Mouse (Mus musculus): ENCODE data around the gene Rfng.
A peak's percentile ranks its signal among the peaks of the same experiment; 100 is the strongest.
"Not testable (repeated sequence)": the region's sequence is repeated elsewhere in the genome, so short reads cannot be mapped to it uniquely, and the experiment has no call there.

Gene Rfng

DNA sequence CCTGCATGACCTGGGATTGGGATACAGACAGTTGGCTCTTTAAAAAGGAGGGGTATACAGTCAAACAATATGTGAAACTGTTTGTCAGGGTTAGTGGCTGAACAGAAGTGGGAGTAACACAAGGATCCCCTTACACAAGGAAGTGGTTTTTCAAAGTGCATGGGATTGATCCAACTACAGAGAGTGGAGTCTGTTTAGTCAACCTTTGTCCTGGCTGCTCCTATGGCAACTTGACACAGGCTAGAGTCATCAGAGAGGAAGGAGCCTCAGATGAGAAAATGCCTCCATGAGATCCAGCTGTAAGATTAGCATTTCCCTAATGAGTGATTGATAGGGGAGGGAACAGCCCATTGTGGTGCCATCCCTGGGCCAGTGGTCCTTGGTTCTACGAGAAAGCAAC lies 15.8 kb downstream of the Rfng start:
- no peak for DNase-seq

DNA sequence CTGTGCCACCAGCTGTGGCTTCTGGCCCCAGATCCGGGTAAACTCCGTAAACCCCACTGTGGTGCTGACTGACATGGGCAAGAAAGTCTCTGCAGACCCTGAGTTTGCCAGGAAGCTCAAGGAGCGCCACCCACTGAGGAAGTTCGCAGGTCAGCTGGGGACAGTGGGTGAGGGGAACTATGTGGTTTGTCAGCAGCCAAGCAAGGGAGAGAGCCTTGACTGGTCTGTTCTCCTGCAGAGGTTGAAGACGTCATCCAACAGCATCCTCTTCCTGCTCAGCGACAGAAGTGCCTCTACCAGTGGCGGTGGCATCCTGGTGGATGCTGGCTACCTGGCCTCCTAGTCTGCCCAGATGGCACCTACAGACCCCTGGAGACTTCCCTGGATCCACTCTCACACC lies 17.0 kb downstream of the Rfng start:
- not testable (repeated sequence) for DNase-seq

DNA sequence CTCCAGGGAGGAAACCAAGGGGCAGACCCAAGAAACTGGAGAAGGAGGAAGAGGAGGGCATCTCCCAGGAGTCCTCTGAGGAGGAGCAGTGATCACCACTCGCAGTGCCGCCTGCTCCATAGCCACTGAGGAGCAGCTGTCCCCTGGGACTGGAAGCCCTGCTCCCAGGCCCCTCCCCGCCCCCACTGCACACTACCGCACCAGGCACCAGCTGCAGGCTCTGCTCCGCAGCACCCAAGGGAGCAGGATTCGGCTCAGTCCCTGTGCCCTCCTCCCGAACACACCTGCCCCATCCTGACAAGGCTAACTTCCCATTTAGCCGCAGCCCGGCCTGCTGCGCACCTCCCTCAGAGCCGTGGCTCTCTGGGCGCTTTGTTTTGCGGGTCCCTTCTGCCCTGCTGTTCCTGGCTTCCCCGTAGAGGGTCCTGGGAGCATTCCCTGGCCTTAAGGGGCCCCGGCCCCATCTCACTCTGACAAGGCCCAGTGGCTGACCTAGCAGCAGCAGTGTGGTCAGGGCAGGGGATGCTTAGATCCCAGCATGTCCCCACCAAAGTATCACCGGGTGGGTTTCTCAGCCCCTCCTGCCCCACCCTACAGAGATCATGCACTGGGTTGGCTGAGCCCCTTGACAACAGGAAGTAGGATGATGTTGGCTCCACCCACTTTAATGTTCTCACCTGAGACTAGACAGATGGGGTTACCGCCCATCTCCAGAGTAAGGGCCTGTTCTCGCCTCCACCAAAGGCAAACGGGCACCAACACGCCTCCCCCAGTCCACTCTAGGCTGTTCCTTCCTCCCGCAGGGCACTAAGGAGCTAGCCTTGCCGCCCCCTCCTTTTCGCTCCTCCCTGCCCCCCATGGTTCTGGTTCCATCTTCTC lies 20.6 kb downstream of the Rfng start:
- DNase-seq: not testable (repeated sequence)

DNA sequence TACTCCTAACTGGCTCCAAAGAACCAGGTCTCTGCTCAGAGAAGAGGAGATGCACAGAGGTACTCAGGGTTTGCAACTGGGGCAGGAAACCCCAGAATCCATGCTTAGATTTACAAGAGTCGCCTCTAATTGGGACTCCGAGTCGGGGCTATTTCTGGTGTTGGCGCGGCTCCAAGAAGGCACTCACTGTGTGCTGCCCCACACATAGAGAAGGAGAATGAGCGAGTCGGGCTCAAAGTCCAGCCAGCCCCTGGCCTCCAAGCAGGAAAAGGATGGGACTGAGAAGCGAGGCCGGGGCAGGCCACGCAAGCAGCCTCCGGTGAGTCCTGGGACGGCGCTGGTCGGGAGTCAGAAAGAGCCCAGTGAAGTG lies 21.4 kb downstream of the Rfng start, which contains the start of gene Hmga1b:
TSS of gene Hmga1b (plus strand) at position 123 of the 370 bp plus-strand sequence.
- not testable (repeated sequence) for DNase-seq

DNA sequence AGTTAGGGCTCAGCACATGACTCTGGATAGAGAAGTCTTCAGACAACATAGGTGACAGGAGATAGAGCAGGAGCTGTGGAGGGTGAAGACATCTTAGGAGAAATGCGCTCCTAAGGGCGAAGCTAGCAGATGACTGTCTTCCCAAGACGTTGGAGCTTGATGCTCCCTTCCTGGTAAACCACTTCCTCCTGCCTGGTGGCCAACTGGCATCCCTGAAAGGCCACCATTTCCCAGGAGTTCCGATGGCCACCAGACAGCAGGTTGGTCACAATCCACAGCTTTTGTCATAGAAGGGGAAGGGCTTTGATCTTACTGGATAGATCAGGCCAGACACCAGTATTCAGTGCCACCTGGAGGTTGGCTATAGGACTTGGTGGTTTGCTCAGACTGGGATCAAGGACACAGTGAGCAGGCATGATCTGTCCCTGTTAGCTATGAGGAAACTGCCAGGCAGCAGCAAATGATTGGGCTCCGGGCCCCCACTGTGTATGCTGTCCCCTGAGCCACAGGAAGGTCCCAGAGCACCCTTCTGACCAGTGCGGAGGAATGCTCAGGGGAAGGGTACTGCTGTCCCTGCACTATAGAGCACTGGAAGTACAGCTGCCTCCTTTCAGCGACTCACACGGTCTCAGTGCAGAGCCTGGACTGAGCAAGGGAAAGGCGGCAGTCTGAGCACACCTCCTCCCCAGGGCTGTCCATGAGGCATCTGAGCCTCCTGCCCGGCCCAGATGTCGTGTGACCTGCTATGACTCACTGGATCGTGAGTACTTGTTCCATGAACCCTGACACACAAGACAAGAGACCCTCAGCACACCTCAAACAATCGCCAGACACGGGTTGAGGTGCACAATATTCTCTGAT lies 22.0 kb downstream of the Rfng start:
- DNase-seq: no peak

DNA sequence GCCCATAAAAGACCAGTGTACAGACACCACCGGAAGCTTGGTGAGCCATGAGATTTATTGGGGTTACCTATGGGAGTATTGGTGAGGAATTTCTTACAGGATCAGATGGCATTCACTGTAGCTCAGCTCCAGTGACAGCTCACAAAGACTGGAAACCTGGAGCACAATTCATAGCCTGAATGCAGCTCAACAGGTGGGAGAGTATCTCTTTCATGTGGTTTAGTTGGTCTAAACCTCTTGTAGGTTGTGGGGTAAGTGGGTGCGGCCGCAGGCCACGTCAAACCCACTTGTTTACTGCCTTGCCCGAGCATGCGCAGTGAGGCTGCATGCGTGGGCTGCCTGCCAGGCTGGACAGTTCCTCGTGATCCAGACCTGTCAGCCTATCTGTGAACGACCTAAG lies 23.8 kb downstream of the Rfng start:
- no peak for DNase-seq

DNA sequence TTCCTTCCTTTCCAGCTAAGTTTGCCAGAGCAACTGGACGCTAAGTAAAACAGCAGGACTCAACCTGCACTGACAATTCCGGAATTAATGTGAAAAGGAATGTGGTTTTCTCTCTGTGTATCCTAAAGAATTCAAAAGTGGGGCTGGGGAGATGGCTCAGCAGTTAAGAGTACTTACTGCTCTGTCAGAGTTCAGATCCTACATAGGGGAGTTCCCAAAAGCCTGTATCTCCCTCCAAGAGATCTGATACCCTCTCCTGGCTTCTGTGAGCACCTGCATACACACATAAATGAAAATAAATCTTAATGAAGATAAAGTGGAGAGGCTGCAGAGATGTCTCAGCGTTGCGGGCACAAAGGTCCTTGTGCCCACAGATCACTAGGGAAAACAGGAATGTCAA lies 32.4 kb downstream of the Rfng start:
- no peak for DNase-seq

DNA sequence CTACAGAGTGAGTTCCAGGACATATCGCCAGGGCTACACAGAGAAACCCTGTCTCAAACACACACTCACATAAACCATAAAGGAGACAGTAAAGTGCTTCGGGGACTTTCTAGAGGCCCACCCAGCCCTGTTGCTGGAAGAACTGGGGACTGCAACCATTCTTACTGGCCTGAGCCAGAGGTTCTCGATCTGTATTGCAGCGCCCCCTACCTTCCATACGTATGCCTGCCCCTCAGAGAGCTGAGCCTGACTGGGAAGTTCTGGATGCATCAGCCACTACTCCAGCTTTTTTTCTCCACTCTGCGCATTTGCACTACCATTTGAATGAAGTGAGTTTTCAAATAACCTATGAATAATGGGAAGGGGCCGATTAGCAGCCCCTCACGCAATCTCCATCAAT lies 34.6 kb downstream of the Rfng start:
- peak in 1 of 2 experiments; percentile 50 for DNase-seq

DNA sequence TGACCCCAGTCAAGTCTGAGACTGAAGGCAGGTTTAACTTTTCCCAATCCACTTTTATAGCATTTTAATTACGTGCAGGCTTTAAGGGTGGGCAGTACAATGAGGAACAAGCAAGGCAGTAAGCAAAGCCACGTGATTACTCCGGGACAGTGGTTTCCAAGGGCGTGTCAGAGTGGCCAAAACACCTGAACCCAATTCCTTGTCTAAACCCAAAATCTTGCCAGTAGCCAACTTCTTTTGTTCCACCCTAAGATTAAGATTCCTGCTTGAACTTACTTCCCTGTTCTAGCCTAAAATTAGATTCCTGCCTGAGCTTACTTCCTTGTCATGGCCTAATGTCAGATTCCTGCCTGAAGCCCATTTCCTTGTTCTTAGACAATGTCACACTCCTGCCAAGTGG lies 36.0 kb downstream of the Rfng start:
- no peak for DNase-seq

DNA sequence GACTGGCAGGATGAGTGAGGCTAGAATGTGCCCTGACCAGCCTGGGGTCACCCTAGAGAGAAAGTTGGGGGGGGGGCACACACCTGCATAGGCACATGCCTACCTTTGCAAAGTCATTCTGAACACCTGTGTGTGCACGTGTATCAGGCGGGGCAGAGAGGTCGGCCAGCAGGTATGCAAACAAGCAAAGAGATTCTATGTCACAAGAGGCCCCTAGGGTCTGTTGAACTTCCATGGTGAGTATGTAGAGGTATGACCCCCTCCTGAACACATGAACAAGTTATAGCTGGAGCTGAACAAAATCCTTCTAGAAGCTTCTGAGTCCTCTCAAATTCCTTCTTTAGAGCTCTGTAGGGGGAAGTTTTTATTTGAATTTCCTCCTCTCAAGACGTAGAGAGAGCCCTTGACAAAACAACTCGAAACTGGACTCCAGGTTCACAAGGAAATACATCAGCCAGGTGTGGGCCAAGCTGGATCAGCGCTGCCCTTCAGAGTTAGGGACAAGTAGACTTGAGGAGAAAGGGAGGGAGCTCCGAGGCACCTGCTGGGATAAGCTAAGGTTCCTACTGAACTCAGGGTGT lies 39.8 kb downstream of the Rfng start:
- DNase-seq: no peak

DNA sequence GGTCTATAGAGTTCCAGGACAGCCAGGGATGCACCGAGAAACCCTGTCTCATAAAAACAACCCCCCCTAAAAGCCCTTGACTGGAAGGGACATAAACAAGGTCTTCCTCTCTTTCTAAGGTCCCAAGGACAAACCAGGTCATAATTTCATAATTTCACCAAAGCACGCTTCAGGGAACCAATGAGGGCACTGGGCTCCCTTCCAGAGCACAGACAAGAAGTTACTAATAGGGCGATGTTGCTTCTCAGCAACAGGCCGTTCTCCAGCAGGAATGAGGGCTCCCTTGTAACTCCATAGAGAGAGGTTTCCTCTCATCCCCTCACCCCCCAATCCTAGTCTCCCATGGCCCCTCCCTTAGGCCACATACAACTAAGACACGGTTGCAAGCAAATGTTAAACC lies 43.0 kb downstream of the Rfng start:
- no peak for DNase-seq

DNA sequence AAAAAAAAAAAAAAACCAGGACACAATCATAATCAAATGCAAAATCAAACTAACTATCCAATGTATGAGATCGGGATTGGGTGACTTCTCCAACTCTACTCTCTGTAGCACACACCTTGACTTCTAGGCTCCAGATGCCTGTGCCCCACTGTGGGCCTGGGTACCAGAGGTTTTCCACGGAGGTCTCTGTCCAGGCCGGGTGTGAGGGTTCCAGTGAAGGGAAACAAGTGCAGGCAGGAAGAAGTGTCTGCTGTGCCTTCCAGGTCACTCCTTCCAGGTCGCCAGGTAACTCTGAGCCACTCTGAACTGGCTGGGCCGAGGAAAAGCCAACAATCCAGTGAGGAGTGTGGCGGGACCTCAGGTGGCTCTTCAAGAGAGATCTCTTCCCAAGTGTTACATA lies 47.6 kb downstream of the Rfng start:
- DNase-seq: no peak

DNA sequence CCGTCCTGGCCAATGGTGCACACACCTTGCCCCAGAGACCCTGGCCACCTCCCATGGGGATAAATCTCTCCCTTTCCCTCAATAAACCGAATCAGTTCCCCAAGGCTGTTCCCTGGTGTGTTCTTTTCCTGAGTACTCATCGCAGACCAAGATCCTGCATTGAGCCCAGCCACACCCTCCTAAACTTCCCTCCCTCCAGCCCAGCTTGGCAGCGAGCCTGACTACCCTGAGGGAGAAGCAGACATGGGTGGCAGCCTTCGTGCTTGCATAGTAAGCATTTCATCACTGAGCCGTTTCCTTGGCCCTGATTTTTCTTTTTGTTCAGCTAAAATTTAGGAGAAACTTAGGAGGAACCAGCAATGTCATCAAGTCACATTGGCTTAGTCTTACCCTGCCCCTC lies 50.5 kb downstream of the Rfng start:
- DNase-seq: no peak

DNA sequence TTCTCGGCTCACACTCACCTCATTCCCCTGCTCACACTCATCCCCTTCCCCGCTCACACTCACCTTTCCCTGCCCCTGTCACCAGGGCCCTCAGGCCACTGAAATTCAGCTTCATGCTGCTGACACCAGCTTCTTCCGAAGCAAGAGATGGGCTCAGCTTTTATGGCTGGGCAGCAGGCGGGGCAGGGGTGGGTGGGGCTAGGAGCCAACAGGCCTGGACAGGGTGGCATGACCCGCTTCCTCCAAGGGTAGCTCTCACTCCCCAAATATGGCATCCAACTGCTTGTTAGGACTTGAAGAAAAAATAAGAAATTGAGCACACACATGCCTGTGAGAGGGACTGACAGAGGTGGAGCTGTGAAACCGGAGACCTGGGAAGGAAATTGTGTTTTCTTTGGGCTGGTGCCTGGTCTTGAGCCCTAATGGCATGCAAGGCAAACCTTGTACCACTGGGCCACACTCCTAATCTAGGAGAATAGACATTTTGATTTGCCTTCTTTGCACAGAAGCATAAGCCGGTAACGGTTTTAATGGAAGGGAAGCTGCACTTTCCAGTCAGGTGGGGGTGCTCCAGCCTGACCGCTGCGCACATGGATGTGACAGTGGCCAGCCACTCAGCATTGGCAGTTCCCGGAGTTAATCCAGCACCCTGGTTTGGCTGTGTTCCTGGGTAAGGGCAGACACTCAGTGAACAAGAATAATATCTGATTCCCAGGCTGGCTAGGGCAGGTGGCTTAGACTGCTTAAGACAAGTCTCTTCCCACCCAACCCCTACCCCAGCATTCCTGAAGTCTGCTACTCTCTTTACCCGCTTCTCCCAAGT lies 51.9 kb downstream of the Rfng start, which contains the start of gene Cbr2:
TSS of gene Cbr2 (minus strand) at position 257 of the 823 bp plus-strand sequence.
- DNase-seq: peak in 1 of 2 experiments; percentile 1

DNA sequence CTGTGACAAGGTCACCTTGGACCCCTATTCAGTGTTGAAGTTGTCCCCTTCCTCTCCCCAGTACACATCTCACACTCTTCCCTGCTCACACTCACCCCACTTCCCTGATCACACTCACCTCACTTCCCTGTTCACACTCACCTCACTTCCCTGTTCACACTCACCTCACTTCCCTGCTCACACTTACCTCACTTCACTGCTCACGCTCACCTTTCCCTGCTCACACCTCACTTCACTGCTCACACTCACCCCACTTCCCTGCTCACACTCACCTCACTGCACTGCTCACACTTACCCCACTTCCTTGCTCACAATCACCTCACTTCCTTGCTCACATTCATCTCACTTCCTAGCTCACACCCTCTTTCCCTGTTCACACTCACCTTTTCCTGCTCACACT lies 52.6 kb downstream of the Rfng start:
- DNase-seq: no peak
